Mouse (Mus musculus) left cerebral cortex, postnatal 14 days (tissue): ENCODE measurements around the gene Adgb. TPM values are rescaled to one million over a fixed set of nuclear protein-coding genes. Genes with fewer than 3 reads are reported as not detected.

Experiments
- DNase-seq, 2 experiments: peaks; one replicate each; pipeline ENCODE4 v3.0.0; 2021 to 2022; ENCODE audit warnings: low spot score in 2 of 2, mixed read lengths in 1 of 2
- intact Hi-C: fragments of 180-260 bp; cut with DNase I; formaldehyde crosslinking; loops from one replicate; pipeline ENCODE4 v1.15.1; 2025
- total RNA-seq, 2 experiments: library from RNA; stranded (reverse); gene quantifications; 2 replicates each; pipeline ENCODE4 v1.2.3; 2021

Adgb gene
- total RNA-seq, 2 experiments from 2014 or later, result 0.27 to 0.40 TPM

DNA sequence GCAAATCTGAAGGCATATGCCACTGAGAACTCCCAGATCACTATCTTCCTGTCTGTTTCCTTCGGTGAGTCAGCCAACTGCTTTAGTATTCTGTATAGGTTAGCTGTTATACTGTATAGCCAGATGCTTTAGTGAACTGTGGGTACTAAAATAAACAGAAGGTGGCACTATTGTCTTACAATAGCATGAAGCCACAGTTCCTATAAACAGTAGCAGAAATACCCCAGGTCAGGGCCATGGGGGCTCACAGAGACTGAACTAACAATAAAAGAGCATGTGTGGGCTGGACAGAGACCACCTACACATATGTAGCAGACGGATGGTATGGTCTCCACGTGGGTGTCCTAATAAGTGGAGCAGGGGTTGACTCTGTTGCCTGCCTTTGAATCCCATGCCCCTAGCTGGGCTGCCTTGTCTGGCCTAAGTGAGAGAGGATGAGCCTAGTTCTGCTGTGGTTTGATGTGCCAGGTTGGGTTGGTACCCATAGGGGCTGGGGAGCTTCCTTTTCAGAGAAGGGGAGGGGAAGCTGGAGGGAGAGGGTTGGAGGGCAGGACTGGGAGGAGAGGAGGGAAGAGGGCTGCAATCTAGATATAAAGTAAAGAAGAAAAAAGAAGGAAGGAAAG lies 116.4 kb downstream of the Adgb start:
- intact Hi-C loops, result loop anchor here (10.0 kb wide), 1 partner anchor 999 kb away; no protein-coding TSS in a partner anchor
- DNase-seq, result peak; percentile 39 to 73

DNA sequence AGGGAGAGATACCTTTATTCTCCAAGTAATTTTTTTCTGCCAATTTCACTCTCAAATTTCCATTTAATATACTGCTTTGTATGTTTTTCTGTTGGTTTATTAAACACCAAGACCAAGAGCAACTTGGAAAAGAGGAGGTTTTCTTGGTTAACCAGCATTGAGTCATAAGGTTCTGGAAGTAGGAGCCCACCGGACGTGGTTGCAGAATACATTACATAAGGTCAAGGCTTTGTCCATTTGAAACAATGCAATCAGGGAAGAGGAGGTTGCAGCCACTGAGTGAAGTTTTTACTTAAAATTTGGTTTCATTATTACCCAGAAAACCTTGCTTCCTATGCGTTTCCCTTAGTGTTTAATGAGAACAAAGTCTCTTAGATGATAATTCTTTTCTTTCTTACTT lies 119.9 kb downstream of the Adgb start:
- DNase-seq, result no peak
- intact Hi-C loops, result loop anchor here (10.0 kb wide), 1 partner anchor 1003 kb away; no protein-coding TSS in a partner anchor

DNA sequence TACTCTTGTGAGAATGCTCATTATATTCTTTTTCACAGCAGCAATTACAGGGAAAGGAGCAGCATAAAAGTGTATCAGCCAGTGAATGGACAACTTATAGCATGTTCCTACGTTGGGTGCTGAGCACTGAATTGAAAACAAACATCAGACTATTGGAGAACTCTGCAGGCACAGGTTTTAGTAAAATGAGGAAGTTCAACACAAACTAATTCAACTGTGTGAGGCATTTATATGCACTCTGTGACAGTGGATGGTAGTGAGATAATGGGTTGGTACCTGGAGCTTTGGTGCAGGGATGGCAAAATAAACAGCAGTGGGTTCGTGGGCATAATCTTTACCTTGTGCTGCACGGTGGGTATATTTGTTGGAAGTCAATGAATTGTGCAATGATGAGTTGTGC lies 121.6 kb downstream of the Adgb start:
- intact Hi-C loops, result loop anchor here (10.0 kb wide), 1 partner anchor 1004 kb away; no protein-coding TSS in a partner anchor
- no peak for DNase-seq

DNA sequence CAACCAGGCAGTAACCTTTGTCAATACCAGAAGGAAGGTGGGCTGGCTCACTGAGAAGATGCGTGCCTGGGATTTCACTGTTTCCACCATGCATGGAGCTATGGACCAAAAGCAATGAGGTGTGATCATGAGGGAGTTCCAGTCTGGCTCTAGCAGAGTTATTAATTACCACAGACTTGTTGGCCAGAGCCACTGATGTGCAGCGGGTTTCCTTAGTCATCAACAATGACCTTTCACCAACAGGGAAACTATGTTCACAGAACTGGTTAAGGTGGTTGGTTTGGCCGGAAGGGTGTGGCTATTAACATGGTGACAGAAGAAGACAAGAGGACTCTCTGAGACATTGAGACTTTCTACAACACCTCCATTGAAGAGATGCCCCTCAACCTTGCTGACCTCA lies 128.2 kb downstream of the Adgb start:
- no peak for DNase-seq
- intact Hi-C loops, result no loop called here

GRCm38 (mm10) chr10:10325560-10325959 lies 146.6 kb downstream of the Adgb start:
- DNase-seq, result peak in 1 of 2 experiments; percentile 30

DNA sequence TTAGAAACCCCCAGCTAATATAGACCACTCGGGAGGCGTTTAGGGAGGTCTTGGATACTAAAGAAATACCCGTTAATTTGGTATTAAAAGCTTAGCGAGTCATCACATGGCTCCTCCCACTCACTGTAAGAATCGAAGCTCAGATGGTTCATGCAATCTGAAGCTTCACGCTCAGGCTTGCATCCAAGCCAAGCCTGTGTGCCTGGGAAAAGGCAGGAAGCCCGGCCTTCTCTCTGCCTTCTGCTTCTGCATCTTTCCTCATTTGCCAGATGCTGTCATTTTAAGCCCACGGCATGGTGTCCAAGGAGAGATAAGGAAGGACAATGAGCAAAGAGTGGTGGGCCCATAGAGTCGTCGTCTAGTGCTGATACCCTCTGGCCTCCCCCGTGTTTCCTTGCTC lies 149.2 kb downstream of the Adgb start:
- DNase-seq, result peak; percentile 46 to 50
- intact Hi-C loops, result loop anchor here (5.0 kb wide), 3 partner anchors 226 to 511 kb away; no protein-coding TSS in a partner anchor

More at GRCm38 (mm10) chr10:10325560-10325959, 146.6 kb downstream of the Adgb start:
- intact Hi-C loops, result no loop called here

GRCm38 (mm10) chr10:10321119-10321781 lies 150.9 kb downstream of the Adgb start:
- DNase-seq, result peak; percentile 81 to 87
- intact Hi-C loops, result loop anchor here (5.0 kb wide), 3 partner anchors 224 to 509 kb away; no protein-coding TSS in a partner anchor

DNA sequence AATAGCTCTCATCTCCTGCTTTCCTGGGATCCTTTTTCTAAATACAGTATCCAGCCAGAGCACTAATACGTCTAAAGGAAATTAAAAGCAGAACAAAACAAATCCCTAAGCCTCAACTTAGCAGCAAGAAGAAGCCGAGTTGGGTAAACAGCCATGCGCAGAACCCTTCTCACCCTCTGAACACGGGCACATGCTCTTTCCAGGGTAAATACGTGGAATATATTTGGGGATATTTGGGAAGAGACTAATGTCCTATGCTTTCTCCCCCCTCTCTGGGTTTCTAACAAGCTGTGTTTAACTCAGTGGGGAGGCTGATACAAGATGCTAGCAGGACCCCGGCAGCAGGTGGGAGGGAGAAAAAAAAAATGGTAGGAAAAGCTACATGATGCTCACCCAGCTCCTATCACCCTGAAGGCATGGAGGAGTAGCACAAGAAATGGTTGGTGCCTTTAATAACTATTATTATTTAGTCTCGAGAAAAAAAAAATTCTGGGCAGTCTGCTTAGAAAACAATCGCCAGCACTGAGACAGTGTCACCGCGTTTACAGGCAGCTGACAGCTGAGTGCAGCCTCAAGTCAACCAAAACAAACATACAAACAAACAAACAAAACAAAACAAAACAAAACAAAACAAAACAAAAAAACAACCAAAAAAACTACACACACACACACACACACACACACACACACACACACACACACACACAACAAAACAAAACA lies 151.6 kb downstream of the Adgb start:
- peak; percentile 26 to 27 for DNase-seq
- intact Hi-C loops, result loop anchor here (5.0 kb wide), 3 partner anchors 223 to 508 kb away; no protein-coding TSS in a partner anchor

- intact Hi-C loops, result no loop called here
- DNase-seq, result no peak
Observed at GRCm38 (mm10) chr10:10318086-10318485, 154.0 kb downstream of the Adgb start.

GRCm38 (mm10) chr10:10315631-10316030 lies 156.5 kb downstream of the Adgb start:
- intact Hi-C loops, result no loop called here
- DNase-seq, result no peak

DNA sequence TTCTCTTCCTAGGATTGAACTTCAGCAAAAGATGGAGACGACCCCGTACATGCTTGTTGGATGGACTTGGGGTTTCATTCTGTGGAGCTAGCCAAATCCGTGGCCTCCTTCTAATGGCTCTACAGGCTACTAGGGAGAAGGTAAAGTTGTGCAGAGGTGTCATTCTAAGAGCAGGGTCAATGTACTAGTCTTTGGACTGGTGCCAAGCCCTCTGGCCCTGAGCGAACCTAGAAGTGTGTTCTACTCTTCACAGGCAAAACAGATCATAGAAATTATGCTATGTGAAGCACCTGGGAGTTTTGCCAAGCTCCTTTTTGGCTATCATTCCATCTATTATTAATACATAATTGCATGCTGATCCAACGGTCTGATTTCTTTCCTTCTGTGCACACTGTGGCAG lies 157.6 kb downstream of the Adgb start:
- no peak for DNase-seq
- intact Hi-C loops, result no loop called here

GRCm38 (mm10) chr10:10309877-10310426 lies 162.2 kb downstream of the Adgb start:
- intact Hi-C loops, result no loop called here
- DNase-seq, result no peak

- DNase-seq, result no peak
- intact Hi-C loops, result no loop called here
Observed at GRCm38 (mm10) chr10:10309056-10309455, 163.1 kb downstream of the Adgb start.

DNA sequence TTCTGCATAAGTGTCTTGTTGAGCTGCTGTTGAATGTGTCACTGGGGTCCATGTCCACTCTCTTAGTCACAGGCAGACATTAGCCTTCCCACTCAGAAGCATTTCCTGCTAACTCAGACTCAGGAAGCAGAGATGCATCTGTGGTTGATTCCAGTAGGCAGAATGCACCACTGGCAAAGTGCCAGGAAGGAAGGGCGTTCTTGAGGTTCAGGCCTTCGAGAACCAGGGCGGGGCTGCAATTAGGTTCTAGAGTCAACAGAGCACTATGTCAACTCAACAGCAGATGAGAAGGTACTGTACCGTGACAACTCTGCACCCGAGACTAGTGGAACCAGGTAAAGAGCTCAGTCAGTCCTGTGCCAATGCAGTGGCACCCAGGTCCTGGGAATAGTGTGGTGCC lies 164.7 kb downstream of the Adgb start:
- DNase-seq, result no peak
- intact Hi-C loops, result no loop called here

- no peak for DNase-seq
- intact Hi-C loops, result no loop called here
Observed at GRCm38 (mm10) chr10:10304370-10304769, 167.8 kb downstream of the Adgb start.

- DNase-seq, result no peak
- intact Hi-C loops, result no loop called here
Observed at GRCm38 (mm10) chr10:10301692-10302091, 170.4 kb downstream of the Adgb start.

DNA sequence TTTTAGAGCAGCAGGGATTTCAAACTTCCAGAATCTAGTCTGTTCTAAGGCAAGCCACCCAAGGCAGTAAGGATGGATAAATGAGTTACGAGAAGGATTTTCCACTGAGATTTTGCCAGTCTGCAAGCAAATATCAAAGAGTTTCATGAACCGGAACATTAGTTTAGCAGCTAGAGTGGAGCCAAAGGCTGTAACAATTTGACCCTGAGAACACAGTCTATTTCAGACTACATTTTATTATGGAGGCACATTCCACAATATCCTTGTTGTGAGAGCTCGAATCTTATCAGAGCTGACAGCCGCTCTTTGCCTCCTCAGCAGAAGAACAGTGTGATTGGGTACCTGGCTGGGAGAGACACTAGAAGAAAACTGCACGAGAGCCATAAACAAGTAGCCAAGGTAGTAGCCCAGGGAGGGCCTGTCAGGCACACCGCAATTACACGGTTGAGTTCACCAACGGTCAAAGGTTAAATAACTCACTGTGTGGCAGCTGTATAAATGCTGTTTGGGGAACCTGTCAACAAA lies 171.1 kb downstream of the Adgb start:
- intact Hi-C loops, result no loop called here
- no peak for DNase-seq

DNA sequence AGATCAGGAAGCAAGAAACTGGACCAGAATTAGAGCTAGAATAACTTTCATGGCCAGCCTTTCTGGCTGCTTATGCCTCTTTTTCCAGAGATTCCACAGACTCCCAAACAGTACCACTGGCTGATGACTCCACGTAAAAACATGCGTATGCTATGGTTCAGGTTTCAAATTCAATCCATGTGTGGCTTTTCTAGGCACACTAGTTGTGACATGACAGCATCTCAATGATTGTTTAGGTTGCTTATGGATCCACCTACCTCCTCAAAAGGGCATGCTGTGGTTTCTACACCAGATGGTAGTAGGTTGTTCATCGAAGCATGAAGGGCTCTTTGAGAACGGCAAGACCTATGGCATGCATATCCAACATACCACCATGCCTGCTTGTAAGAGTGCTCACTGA lies 172.1 kb downstream of the Adgb start:
- intact Hi-C loops, result no loop called here
- DNase-seq, result no peak

DNA sequence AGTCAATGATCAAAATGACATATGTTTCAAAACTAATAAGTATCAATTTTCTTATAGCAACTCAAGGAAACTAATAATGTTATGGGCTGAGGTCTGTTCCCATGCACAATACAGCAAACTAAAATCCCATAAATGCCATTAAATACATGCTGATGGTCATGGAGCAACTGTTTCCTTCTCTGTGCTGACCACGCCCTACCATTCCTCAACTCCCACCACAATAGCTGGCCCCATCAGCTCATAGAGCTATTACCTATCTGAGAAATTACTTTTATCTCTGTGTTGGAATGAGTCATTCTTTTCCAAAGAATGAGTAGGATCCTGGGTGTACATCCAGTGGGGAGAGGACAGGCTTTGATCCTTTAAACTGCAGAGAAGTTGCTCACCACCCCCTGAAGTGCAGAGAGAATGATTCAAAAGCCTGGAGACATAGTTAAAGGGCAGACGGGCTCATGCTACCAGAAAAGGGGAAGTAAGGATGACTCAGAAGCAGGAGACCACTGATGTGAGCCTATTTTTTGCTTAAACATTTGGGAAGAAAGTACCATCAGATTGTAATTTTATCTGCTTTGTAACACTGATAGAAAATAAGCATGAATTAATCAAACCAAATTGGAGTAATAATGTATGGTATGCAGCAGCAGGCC lies 184.8 kb downstream of the Adgb start:
- DNase-seq, result no peak
- intact Hi-C loops, result no loop called here
